Mouse (Mus musculus) ES-CJ7 (cell line): ENCODE data around the gene Slc43a2.

Source experiments
- DNase-seq: peaks from one replicate; pipeline ENCODE4 v3.0.0; 2011; ENCODE audit warnings: low read depth, low spot score

Gene Slc43a2

DNA sequence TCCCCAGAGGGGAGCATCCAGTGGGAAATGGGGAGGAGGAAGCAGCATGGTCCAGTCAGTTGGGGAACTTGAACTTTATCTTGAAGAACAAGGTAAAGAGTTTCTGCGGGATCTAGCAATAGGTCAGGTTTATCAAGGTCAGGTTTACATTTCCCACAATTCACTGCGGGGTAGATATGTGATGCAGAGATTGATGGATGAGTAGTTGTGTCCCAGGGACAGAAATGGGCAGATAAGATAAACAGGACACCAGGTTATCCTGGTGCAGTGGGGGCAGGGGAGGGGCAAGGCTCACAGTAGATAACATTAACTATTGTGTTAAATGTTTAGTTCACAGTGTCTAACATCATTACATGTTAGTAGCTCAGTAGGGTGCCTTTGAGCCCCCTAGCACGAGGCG lies 1.7 kb upstream of the Slc43a2 start:
- no peak for DNase-seq

GRCm38 (mm10) chr11:75530325-75530724 lies 1.2 kb upstream of the Slc43a2 start:
- DNase-seq, result peak; percentile 89

DNA sequence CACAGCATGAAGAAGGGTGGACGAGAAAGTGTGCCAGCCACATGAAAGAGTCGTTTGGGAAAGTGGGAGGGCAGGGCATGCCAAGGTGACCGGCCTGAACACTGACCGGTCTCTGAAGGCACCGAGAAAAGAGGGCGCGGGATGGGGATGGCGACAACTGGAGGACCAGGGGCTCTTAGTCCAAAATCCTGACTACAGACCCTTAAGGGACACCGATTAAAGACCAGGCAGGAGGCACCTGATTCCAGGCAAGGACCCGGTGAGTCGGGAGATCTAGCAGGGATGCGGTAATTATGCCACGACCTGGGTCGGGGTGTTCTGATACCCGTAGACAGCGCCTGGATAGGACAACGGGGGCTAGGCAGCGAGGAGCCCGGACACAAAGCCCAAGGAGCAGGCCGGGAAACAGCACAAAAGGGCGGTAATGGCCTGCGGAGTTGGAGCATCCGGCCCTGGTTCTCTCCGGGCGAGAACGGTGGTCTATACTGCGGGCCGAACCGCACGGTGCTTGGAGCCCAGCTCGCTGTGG lies 585 bp upstream of the Slc43a2 start:
- DNase-seq, result no peak

GRCm38 (mm10) chr11:75532340-75533277 lies 1.1 kb downstream of the Slc43a2 start:
- no peak for DNase-seq

DNA sequence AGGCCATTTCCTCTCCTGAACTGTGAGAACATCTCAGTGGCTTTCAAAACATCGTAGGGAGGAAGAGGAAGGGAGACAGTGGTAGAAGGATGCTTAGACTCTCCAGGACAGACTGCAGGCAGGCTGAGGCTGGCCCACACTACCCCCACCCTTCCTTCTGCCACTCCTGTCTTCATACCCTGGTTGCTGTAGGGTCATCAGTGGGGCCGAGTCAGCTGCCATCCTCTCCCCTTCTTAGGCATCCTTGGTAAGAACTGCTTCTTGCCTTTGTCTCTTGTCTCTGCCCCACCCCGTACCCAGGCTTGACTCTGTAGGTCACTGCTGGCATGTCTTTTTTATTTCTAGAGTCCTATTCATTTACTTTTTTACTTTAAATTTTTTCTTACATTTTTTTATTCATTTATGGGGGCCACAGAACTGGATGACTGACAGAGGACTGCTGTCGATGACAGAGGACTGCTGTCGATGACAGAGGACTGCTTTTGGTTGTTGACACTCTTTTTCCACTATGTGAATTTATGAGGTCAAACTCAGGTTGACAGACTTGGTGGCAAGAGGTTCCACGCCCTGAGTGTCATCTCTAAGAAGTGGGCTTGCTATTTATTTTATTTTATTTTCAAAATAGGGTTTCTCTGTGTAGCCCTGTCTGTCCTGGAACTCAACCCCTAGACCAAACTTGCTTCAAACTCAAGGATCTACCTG lies 2.0 kb downstream of the Slc43a2 start:
- DNase-seq, result no peak

GRCm38 (mm10) chr11:75534286-75535033 lies 3.0 kb downstream of the Slc43a2 start:
- DNase-seq, result no peak

- DNase-seq, result no peak
Measured at GRCm38 (mm10) chr11:75535106-75535795, 3.8 kb downstream of the Slc43a2 start.

GRCm38 (mm10) chr11:75536255-75537024 lies 4.9 kb downstream of the Slc43a2 start:
- DNase-seq, result no peak

DNA sequence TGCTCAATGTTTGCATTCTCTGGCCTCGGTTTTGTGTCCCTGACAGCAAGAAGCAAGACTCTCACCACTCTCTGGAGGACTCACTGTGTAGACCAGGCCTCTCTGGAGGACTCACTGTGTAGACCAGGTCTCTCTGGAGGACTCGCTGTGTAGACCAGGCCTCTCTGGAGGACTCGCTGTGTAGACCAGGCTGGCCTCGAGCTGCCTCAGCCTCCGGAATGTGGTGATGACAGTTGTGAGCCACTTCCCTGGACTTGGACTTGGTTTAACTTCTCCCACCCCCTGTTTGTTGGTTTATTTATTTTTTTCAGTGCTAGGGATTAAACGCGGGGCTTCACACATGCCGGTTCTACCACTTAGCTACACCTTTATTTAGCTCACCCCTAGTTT lies 5.5 kb downstream of the Slc43a2 start:
- no peak for DNase-seq

- DNase-seq, result no peak
Measured at GRCm38 (mm10) chr11:75537491-75538183, 6.1 kb downstream of the Slc43a2 start.

DNA sequence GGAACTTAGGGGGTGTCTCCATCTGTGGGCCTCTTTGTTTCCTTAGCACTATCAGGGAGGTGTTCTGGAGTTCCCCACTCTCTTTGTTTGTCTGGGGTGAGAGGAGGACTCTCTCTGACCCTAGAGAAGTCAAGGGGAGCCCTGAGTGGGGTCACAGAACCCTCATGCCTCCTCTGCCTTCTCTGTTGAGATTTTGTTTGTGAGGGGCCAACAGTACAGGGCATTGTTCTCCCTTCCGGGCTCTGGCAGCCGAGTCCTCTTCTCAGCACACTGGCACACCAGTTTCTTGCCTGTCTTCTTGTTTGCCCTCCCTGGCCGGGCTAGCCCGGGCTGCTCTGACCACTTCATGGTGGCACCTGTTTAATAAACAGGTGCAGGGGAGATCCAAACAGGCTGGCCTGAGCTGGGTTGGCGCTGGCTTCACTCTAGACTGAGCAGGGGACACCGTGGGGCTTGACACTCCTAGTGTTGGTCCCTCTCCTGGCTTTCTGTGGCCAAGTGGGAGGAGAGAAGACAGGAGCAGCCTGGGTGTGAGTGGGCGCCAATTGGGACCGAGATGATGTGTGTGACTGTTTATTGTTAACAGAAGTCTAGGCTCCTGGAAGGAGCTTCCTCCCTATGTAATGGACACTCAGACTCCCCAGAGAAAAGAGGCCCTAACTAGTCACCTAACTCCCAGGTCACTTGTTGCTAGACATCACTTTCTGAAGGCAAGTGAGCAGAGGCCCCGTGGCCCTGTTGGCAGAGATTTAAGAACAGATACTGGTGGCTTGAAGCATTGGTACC lies 6.9 kb downstream of the Slc43a2 start:
- DNase-seq, result no peak

DNA sequence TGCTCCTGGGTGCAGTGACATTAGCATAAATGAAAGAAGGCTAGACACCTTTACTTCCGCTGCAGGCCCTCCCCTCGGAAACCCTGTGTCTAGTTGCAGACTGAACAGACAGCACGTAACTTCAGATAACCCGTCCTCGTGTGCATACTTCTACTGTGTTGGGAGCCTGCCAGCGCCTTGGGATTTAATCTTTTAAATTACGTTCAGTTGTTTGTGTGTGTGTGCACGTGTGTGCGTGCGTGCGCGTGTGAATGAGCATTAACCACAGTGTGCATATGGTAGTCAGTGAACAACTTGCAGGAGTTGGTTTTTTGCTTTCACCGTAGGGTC lies 7.4 kb downstream of the Slc43a2 start:
- DNase-seq, result no peak

GRCm38 (mm10) chr11:75540209-75540608 lies 8.7 kb downstream of the Slc43a2 start:
- no peak for DNase-seq

- DNase-seq, result no peak
Measured at GRCm38 (mm10) chr11:75540710-75541581, 9.5 kb downstream of the Slc43a2 start.

GRCm38 (mm10) chr11:75544713-75545112 lies 13.2 kb downstream of the Slc43a2 start:
- DNase-seq, result no peak

DNA sequence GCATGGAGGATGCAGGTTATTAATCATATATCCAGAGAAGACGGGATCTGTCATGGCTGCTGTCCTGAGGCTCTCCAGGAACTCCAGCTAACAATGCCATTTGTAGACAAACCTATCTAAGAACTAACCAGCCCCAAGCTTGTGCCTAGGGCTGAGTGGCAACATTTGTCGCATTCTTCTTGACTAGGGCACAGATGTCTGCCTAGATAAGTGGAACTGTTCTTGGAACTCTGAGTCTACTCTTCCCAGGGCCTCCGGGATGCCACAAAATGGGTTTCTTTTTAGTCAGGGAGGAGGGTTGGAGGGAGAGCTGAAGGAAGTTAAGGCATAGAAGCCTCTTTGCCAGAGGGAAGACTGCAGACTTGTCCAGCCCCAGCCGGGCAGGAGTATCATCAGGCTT lies 14.6 kb downstream of the Slc43a2 start:
- no peak for DNase-seq

GRCm38 (mm10) chr11:75549658-75550111 lies 18.2 kb downstream of the Slc43a2 start:
- DNase-seq, result no peak
